Mouse (Mus musculus) MN1 (cell line): ENCODE results near the gene Foxf1.

Experiments used
- DNase-seq: peaks from one replicate; pipeline ENCODE4 v3.0.0-alpha.2; 2016; ENCODE audit warnings: low spot score

Foxf1 gene

GRCm38 (mm10) chr8:121084210-121084951 lies at the start of gene Foxf1:
Foxf1 (plus strand) TSS chr8:121084386.
- peak; percentile 50 for DNase-seq

GRCm38 (mm10) chr8:121035611-121036010 lies 48.6 kb upstream of the Foxf1 start:
- DNase-seq = no peak

- no peak for DNase-seq
Observed at GRCm38 (mm10) chr8:121043719-121044440, 40.3 kb upstream of the Foxf1 start.

- DNase-seq = no peak
Observed at GRCm38 (mm10) chr8:121047441-121047840, 36.7 kb upstream of the Foxf1 start.

GRCm38 (mm10) chr8:121058081-121058480 lies 26.1 kb upstream of the Foxf1 start:
- no peak for DNase-seq

- no peak for DNase-seq
Observed at GRCm38 (mm10) chr8:121059098-121059497, 25.1 kb upstream of the Foxf1 start.

- DNase-seq = no peak
Observed at GRCm38 (mm10) chr8:121062521-121062920, 21.7 kb upstream of the Foxf1 start.

- DNase-seq = no peak
Observed at GRCm38 (mm10) chr8:121063649-121064048, 20.5 kb upstream of the Foxf1 start.

- DNase-seq = no peak
Observed at GRCm38 (mm10) chr8:121071454-121071853, 12.7 kb upstream of the Foxf1 start.

GRCm38 (mm10) chr8:121072406-121073130 lies 11.6 kb upstream of the Foxf1 start:
- no peak for DNase-seq

GRCm38 (mm10) chr8:121073174-121074107 lies 10.7 kb upstream of the Foxf1 start:
- no peak for DNase-seq

- no peak for DNase-seq
Observed at GRCm38 (mm10) chr8:121074108-121074847, 9.9 kb upstream of the Foxf1 start.

- DNase-seq = no peak
Observed at GRCm38 (mm10) chr8:121074848-121075145, 9.4 kb upstream of the Foxf1 start.

- DNase-seq = no peak
Observed at GRCm38 (mm10) chr8:121075936-121076335, 8.2 kb upstream of the Foxf1 start.

GRCm38 (mm10) chr8:121076555-121076954 lies 7.6 kb upstream of the Foxf1 start:
- DNase-seq = no peak

GRCm38 (mm10) chr8:121078721-121079120 lies 5.5 kb upstream of the Foxf1 start:
- no peak for DNase-seq

- DNase-seq = no peak
Observed at GRCm38 (mm10) chr8:121079201-121079600, 5.0 kb upstream of the Foxf1 start.

- no peak for DNase-seq
Observed at GRCm38 (mm10) chr8:121079944-121080343, 4.2 kb upstream of the Foxf1 start.

- no peak for DNase-seq
Observed at GRCm38 (mm10) chr8:121080361-121081090, 3.7 kb upstream of the Foxf1 start.

GRCm38 (mm10) chr8:121081398-121081797 lies 2.8 kb upstream of the Foxf1 start:
- no peak for DNase-seq
